Mouse (Mus musculus) liver, embryonic 14.5 days (tissue): ENCODE data around the gene Rsrp1.

Experiments
- CTCF ChIP-seq: IDR thresholded peaks from 2 replicates; pipeline ENCODE4 v1.5.1; 2016; ENCODE audit warnings: antibody characterized with exemption, low read depth, control low read depth
- EP300 ChIP-seq: IDR thresholded peaks from 2 replicates; pipeline ENCODE4 v1.6.1; 2016; ENCODE audit warnings: antibody characterized with exemption, low read depth

DNA sequence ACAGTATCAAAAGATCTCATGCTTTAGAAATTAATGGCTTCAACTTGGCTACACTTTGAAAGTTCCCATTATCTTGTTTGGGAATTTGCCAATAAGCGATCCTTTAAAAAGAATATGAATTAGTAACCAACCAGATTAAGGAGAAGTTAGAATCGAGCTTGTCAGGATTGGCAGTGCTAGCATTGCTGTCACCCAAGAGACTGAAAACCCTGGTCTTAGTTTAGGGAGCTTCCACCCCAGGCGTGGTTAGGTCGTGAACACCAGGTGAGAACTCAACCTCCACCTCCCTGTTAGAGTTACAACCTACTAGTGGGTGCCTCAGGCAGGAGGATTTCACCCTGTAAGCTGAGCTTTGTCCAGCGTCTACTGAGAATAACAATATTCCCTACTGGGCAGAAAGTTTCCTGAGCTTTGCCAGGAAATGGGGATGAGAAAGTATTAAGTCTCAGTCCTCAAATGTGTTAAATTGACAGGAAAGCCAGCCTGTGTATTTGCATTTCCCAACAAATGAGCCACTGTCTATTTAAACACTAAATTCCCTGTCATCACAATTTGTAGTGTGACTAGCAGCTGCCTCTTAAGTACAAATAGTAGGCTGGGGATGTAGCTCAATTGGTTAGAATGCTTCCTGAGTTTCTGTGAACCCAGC lies 4.5 kb downstream of the Rsrp1 start:
- no peak for TF ChIP-seq CTCF
- TF ChIP-seq EP300, result no peak
